Mouse (Mus musculus) thymus, postnatal 25 days (tissue): ENCODE measurements around the gene Cnot10.

Experiments
- DNase-seq: peaks from one replicate; pipeline ENCODE4 v3.0.0; 2022

Cnot10 gene

GRCm38 (mm10) chr9:114639839-114640646 lies at the start of gene Cnot10:
Cnot10 (minus strand) TSS chr9:114640184.
- DNase-seq: peak; percentile 99

GRCm38 (mm10) chr9:114688953-114689407 lies 49.0 kb upstream of the Cnot10 start:
- DNase-seq: no peak

GRCm38 (mm10) chr9:114688252-114688952 lies 48.4 kb upstream of the Cnot10 start, which contains the start of gene Dync1li1:
Dync1li1 (plus strand) TSS chr9:114688790.
- peak; percentile 98 for DNase-seq

DNA sequence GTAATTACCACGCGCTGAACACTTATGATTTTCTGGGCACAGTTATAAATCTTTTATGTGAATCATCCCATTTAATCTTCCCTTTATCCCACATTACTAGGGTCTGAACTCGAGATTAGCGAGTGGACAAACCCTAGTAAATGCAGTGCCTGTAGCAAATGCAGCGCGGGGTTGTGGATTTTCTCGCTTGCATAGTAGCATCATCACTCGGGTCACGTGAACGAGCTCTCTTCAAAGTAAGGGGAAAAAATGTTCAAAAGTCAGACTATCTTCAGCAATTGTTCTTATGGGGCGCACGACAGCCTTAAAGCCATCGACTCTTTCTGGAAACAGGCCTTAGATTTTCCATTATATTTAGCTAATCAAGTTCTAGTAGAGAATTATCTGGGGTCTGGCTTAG lies 47.7 kb upstream of the Cnot10 start:
- no peak for DNase-seq

DNA sequence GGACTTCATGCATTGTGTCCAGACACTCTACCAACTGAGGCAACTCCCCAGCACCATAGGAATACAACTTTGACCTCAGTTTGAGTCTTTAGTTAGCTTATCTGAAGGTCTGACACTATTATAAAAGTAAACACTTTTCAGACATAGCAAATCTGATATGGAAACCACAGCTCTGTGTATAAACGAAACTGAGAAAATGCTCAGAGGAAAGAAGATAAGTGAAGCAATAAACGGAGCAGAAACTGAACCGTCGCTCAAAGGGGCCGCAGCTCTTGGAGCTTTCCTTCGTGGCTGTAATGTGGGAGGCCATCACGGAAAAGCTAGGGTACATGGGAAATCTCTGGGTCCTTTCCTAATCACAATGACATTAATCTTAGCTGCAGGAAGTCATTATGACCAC lies 46.3 kb upstream of the Cnot10 start:
- DNase-seq: no peak

DNA sequence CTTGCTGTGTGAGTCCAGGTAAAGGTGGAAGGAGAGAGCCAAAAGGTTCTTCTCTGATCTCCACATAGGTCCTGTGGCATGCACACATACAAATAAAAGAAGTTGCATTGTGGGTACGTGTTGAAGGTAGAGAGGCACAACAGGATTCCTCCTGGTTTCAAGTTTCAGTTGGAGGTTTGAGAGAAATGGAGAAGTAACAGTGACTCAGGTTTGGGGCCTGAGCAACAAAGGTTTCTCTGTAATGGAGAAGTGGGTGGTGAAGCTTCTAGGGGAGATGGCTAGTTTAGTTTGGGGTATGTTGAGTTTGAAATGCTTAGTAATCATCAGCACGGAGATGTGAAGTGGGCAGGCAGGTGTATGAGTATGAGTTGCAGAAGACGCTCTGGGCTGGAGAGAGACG lies 42.2 kb upstream of the Cnot10 start:
- DNase-seq: no peak

DNA sequence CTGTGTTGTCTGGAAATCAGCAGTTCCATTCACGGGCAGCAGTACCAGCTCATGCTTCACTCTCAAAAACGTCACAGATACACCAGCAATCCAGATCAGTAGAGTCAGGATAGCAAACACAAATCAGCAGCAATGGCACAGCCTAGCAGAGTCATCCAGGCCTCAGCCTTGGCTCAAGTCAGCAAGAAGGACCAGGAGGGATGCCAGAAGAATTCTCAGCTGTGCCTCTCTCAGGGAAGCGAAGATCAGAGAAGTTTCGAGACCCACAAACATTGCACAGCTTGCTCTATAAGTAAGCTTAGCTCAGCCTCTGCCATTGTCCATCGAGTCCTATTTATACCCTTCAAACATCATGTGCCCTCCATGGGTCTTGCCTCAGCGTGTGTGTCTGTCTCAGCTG lies 40.5 kb upstream of the Cnot10 start:
- DNase-seq: no peak

GRCm38 (mm10) chr9:114679944-114680343 lies 40.0 kb upstream of the Cnot10 start:
- DNase-seq: no peak

DNA sequence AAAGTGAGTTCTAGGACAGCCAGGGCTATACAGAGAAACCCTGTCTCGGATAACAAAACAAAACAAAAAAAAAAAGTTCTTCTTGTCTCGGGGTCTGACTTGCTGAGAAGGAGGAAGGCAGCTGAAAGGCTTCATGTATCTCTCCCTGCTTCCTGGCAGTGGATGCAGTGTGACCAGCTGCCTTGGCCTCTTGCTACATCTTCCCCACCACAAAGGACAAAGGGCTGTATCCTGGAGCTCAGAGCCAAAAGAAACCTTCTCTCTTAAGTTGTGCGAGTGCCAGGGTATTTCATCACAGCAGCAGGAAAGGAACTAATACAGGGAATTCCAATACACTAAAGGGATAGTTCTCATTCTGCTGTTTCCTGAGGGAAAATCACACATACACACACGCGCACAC lies 38.6 kb upstream of the Cnot10 start:
- no peak for DNase-seq

GRCm38 (mm10) chr9:114673626-114674025 lies 33.6 kb upstream of the Cnot10 start:
- DNase-seq: no peak

DNA sequence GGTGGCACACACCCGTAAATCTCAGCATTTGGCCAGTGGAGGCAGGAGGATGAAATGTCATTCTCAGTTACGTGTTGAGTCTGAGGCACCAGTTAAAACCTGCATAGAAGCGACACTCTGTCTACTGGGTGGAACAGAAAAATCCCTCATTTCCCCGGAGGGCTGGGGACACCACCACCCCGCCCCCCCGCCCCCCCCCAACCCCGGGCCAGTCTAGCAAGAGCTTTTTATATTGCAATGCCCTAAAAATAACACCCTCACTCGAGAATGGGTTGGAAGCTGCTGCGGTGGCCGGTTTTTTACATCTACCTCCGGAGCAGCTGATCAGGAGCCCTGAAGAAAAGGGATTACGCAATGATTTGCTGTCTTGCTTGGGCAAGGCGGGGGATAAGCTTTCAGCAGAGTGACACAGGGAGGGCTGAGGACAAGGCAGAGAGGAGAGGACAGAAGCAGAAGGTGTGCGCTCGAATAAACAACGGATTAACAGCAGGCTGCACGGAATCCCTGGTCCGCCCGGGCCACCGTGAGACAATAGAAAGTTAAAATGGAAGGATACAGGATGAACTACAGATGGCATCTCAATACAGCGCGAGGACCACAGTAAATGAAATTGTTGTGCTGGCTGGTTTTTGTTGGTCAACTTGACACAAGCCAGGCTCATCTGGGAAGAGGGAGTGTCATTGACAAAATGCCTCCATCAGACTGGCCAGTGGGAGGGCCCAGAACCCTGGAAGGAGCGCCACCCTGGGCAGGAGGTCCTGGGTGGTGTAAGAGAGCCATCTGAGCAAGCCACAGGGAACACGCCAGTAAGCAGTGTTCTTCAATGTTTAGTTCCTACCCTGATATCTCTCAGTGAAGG lies 32.9 kb upstream of the Cnot10 start:
- no peak for DNase-seq

GRCm38 (mm10) chr9:114671946-114672345 lies 32.0 kb upstream of the Cnot10 start:
- DNase-seq: no peak

- DNase-seq: no peak
Observed at GRCm38 (mm10) chr9:114669011-114669410, 29.0 kb upstream of the Cnot10 start.

DNA sequence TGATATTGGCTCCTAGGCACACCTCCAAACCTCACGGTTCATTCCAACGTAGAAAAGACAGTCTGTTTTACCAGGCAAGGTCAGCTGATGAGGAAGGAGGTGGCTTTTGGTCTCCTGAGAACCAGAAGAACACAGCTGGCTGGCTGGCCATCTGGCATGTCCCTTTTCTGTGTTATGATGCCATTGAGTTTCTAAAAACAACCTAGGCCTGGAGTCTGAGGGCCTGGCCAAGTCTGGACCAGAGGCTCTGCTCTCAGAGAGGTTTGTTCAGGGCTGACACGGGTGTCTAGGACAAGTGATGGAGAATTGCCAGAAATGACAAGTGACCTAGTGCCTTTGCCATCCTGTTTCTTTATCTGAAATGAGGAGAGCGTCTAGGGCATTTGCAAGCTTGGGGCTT lies 28.1 kb upstream of the Cnot10 start:
- no peak for DNase-seq

DNA sequence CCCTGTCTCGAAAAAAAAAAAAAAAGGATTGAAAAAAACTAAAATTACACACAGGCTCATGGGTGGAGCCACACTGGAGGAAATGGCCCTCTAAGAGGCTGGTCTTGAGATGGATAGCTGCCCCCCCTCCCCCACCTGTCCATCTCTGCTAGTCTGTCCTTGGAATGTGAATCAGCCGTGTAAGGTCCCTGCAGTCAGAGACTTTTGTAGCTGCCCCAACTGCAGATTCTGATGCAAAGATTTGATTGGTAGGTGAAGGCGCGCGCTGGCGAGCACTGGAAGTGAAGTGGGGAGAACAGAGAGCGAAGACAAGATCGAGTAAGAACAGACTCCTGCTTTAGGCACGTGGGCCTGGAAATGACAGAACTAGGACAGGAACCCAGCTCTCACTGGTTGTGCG lies 26.9 kb upstream of the Cnot10 start:
- no peak for DNase-seq

GRCm38 (mm10) chr9:114663782-114664181 lies 23.8 kb upstream of the Cnot10 start:
- no peak for DNase-seq

- no peak for DNase-seq
Observed at GRCm38 (mm10) chr9:114661991-114662390, 22.0 kb upstream of the Cnot10 start.

DNA sequence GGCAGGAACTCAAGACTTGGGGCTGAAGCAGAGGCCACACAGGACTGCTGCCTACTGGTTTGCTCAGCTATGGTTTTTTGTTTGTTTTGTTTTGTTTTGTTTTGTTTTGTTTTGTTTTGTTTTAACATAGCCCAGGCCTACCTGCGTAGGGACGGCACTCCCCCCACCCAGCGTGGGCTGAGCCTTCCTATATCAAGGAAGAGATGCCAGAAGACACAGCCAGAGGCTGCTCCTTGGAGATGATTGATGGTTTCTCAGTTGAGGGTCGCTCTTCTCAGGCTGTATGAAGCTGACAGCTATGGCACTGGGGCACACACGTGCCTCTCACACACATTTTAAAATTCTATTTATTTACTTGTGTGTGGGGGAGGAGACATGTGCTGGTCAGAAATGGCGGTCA lies 21.0 kb upstream of the Cnot10 start:
- no peak for DNase-seq

- DNase-seq: no peak
Observed at GRCm38 (mm10) chr9:114660506-114660905, 20.5 kb upstream of the Cnot10 start.

- no peak for DNase-seq
Observed at GRCm38 (mm10) chr9:114656701-114657100, 16.7 kb upstream of the Cnot10 start.

- no peak for DNase-seq
Observed at GRCm38 (mm10) chr9:114655356-114655755, 15.4 kb upstream of the Cnot10 start.

DNA sequence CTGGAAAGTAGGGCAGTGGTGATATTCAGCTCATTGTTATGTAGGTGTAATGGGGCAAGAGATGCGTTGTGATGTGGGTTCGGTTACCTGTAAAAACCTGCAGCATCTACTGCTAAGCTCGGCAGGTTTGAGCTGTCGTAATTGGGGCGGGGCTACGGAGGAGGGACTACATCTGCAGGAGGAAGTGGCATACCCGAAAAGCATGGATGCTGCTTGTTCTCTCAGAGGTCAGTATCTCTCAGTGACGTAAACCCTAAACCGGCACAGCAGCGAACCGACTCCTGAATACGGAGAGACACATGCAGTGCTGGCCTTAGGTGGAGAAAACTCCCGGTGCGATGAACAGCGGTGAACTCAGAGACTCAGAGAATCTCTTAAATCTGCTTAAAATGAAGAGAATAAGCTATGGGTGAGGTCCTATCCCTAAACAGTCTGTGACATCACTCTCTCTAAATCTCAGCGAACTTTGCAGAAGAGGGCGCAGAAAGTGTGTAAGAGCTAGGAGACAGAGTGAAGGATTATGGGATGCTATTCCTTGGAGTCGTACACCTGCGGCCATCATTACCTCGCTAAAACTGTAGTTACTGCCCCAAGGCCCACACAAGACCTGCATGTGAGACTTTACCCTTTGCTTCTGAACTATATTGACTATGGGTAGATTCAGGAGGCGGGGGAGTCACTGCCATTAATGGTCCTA lies 11.1 kb upstream of the Cnot10 start:
- DNase-seq: peak; percentile 17

DNA sequence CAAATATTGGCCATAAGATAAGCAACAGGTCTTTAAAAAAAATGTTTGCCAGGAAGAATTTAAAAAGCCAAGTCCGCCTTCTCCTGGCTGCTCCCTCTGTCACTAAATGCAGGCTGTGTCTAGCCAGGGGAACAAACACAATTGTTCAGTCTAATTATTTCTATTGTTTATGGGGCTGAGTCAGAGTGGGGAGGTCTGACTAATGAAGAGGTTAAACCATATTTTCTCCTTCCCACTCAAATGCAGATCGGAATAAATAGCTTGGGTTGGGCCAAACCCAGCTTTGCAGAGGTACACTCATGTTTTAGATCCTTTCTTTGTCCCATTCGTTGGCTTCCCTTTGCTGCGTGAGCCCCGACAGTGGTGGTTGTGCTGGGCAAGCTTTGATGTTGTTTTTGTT lies 9.4 kb upstream of the Cnot10 start:
- DNase-seq: no peak
